Mouse (Mus musculus): ENCODE data around the gene Ewsr1.

Ewsr1 gene

DNA sequence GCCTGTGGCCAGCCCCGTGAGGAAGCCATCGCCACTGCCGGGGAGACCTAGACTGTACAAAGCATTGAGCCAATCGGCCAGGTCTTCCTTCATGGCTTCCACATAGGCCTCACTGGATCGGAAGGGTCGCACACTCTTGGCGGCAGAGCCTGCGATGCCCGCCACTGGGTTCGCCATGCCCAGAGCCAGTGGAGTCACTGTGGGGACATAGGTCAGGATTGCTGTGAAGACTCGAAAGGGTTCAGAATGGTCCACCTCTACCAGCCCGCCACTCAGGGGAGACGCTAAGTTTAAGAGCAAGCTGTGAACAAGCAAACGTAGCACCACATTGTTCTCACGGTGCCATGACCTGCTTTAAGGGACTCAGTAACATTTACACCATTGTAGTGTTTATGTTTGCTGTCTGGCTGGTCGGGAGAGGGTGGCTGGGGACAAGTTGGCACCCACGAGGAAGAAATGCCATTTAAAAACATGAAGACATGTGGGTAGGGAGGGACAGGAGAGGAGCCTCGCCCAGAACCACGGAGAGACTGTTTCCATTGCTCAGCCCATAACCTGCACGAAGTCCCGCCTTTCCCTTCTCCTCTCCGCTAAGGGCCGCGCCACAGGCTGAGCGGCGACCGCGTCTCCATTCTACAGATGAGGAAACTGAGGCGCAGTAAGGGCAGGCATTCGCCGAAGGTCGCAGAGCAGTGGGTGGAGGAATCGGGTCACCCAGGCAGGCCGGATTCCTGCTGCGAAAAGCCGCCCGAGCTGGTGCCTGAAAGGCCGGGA is 34.6 kb downstream of the Ewsr1 start:
- no peak for TF ChIP-seq GATA4 (IDR thresholded peaks at IDR 0.05; ENCODE audit: insufficient replicate concordance, low read length)

DNA sequence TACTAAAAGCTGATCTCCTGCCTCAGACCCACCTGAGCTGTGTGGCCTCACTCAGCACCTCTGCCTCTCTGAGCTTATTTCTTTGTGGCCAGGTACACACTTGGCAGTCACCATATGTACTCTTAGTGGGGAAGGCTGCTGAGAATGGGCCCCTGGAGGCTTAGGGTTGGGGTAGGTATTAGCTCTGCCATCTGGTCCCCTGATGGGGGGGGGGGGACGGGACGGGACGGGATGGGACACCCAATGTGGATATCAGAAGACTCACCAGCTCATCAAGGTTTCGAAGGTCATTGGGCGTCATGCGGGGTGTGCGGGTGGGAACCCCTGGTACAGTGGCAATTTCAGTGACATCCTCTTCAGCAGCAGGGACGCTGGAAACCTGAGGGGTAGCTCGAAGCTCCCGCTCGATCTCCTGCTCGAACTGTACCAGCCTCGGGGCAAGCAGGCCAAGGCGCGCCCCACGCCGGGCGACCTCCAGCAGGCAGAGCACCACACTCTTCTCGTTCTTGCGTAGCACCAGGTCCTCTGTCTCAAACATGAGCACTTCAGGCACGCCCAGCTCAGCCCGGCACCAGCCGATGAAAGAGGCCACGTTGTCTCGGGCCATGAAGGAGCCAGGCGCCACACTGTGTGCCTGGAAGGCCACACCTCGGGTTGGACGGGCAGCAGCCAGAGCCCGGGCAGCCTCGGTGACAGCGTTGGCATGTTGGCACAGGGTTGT is 35.3 kb downstream of the Ewsr1 start:
- no peak for TF ChIP-seq GATA4 (IDR thresholded peaks at IDR 0.05; ENCODE audit: insufficient replicate concordance, low read length)

DNA sequence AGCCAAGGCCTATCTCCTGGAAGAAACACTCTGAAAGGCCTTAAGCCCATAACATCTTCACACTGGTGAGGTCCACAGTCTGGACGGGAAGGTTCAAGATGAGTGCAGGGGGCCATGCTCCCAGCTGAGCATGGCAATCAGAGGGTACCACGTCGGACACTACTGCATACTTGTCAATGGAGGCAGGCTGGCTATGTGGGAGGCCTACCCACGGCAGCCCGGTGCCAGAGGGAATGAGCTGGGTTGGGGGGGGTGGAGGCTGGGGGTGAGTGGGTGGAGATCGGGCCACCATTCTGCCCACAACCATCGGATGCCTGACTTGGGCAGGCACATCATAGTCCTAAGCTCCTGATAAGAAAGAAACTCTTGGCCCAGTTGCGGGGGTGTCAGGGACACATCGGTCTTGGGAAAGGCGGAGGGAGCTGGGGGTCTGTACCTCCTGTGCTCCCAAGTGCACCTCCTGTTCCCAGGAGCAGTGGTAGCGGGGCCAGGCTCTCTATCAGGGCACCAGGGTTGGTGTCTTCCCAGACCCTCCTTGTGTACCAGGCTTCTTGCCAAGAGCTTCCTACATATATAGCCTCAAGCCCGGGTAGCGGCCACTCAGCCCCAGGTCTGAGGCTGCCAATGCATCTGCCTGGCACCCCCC is 36.1 kb downstream of the Ewsr1 start:
- TF ChIP-seq GATA4 (IDR thresholded peaks at IDR 0.05; ENCODE audit: insufficient replicate concordance, low read length), result no peak

DNA sequence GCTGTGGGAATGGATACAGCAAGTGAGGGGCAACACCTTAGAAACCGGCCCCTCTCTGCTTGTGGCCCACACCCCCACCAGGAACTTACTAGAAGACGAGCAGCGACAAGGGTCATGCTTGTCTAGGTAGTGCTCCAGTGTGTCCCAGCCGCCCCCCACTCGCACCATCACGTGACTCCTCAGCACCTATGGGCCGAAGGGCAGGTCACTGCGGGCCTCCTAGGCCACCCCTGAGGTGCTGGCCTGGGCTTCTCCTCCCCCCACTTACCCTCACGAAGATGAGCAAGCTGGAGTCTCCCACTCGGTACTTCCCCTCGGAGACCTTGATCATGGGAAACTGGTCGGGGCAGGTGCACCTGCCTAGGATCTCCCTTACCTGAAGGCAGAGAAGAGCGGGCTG is 36.7 kb downstream of the Ewsr1 start:
- no peak for TF ChIP-seq GATA4 (IDR thresholded peaks at IDR 0.05; ENCODE audit: insufficient replicate concordance, low read length)

- TF ChIP-seq GATA4 (IDR thresholded peaks at IDR 0.05; ENCODE audit: insufficient replicate concordance, low read length), result peak; percentile 23; the same call in 1 of the 2 replicates
Observed at GRCm38 (mm10) chr11:5061413-5062139, 37.5 kb downstream of the Ewsr1 start.

- TF ChIP-seq GATA4 (IDR thresholded peaks at IDR 0.05; ENCODE audit: insufficient replicate concordance, low read length), result no peak
Observed at GRCm38 (mm10) chr11:5060756-5061412, 38.2 kb downstream of the Ewsr1 start.

DNA sequence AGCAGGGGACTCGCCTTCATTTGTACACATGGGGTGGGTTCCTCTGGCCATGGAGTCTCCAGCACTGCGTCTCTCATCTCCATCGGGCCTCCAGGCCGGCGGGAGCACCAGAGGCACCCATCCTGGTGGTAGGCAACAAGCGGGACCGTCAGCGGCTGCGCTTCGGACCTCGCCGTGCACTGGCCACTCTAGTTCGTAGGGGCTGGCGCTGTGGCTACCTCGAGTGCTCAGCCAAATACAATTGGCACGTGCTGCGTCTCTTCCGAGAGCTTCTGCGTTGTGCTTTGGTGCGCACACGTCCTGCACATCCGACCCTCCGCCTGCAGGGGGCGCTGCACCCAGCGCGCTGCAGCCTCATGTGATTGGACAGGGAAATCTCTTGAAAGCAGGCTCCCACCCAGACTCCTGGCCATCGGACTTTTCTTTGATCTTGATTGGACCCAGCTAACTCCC is 39.3 kb downstream of the Ewsr1 start:
- TF ChIP-seq GATA4 (IDR thresholded peaks at IDR 0.05; ENCODE audit: insufficient replicate concordance, low read length), result no peak

DNA sequence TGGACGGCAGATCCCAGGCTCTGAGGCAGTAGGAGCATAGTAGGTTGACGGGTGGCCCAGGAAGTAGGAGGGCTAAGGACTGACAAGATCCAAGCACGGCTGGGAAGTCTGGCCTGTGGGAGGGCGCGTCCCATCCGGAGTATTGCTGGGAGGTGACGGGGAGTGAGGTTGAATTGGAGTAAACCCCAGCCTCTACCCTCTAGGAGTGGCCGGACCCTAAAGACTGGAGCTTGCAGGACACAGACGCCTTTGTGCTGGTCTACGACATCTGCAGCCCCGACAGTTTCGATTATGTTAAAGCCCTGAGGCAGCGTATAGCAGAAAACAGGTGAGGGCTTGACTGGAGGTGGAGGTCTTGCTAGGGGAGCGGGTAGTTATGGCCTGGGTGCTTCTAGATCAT is 39.8 kb downstream of the Ewsr1 start:
- no peak for TF ChIP-seq GATA4 (IDR thresholded peaks at IDR 0.05; ENCODE audit: insufficient replicate concordance, low read length)

GRCm38 (mm10) chr11:5058783-5059182 is 40.3 kb downstream of the Ewsr1 start:
- TF ChIP-seq GATA4 (IDR thresholded peaks at IDR 0.05; ENCODE audit: insufficient replicate concordance, low read length), result no peak

- TF ChIP-seq GATA4 (IDR thresholded peaks at IDR 0.05; ENCODE audit: insufficient replicate concordance, low read length), result no peak
Observed at GRCm38 (mm10) chr11:5057856-5058641, 41.0 kb downstream of the Ewsr1 start, which contains the start of gene Rasl10a. Gene Rasl10a, plus strand, starts transcription at chr11:5058128.

DNA sequence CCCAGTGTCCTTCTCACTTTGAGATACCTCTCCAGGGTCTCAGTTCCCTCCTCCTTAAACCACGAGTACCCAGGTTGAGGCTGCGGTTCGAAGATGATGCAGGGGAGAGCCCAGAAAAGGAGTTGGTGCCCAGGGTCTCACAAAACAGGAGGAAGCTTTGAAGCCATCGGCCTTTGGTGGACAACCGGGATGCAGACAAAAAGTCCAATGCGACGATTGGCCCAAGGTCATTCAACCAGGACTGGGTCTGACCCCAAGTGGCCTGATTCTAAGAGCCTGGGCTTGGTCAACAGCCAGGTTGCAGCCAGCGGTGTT is 41.6 kb downstream of the Ewsr1 start:
- TF ChIP-seq GATA4 (IDR thresholded peaks at IDR 0.05; ENCODE audit: insufficient replicate concordance, low read length), result no peak

DNA sequence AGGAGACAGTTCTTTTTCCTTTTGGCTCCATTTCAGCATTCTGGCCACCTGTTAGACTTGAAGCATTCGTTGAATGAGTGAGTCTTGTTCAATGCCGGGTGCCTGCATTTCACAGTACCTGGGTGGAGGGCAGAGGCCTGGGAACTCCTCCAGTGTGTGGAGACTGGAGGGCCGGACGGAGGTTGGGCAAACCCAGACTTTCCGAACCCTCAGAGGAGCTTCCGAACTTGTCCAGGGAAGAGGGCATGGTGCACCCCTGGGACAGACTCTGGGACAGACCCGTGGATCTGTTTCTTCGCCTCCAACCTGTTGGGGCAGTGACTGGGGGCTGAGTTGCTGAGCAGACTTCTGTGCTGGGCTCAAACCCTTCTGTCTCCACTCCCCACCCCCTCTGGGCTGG is 42.0 kb downstream of the Ewsr1 start:
- no peak for TF ChIP-seq GATA4 (IDR thresholded peaks at IDR 0.05; ENCODE audit: insufficient replicate concordance, low read length)

- no peak for TF ChIP-seq GATA4 (IDR thresholded peaks at IDR 0.05; ENCODE audit: insufficient replicate concordance, low read length)
Observed at GRCm38 (mm10) chr11:5055945-5056938, 42.8 kb downstream of the Ewsr1 start.
